Mouse (Mus musculus): ENCODE measurements around the gene Chia1. TPM values are rescaled to one million over a fixed set of nuclear protein-coding genes. Genes with fewer than 3 reads are reported as not detected.
"Not testable (repeated sequence)": the region's sequence is repeated elsewhere in the genome, so short reads cannot be mapped to it uniquely, and the experiment has no call there.

The Chia1 gene
- total RNA-seq (2021): under 1 TPM; 0.42 to 0.87 TPM
- long read RNA-seq, experiment 1, partial matches to known transcripts: 0 of 2 reads
- long read RNA-seq, experiment 1, other reads (novel, unspliced or antisense): 2 of 2 reads
- long read RNA-seq, experiment 2: 0 reads

GRCm38 (mm10) chr3:106112929-106113328, at the start of gene Chia1:
TSS of gene Chia1 (plus strand) at chr3:106113229.
- TF ChIP-seq CTCF (conservative IDR thresholded peaks at IDR 0.05): no peak
- no peak for DNase-seq (ENCODE audit: low spot score in 2 of 2)
- no peak within 1 kb of the TSS for H3K27ac ChIP-seq
- H3K4me3 ChIP-seq: no peak within 1 kb of the TSS

- H3K27ac ChIP-seq; DNase-seq (ENCODE audit: low spot score in 2 of 2); H3K4me3 ChIP-seq: not testable (repeated sequence)
- peak; percentile 27 for TF ChIP-seq CTCF (conservative IDR thresholded peaks at IDR 0.05)
These were observed 45.3 kb upstream of the Chia1 start for GRCm38 (mm10) chr3:106067707-106068106.

GRCm38 (mm10) chr3:106070994-106071393, 42.0 kb upstream of the Chia1 start:
- H3K27ac ChIP-seq: no peak overlapping the region
- no peak for DNase-seq (ENCODE audit: low spot score in 2 of 2)
- H3K4me3 ChIP-seq: no peak overlapping the region
- no peak for TF ChIP-seq CTCF (conservative IDR thresholded peaks at IDR 0.05)

GRCm38 (mm10) chr3:106074824-106075223, 38.2 kb upstream of the Chia1 start:
- no peak overlapping the region for H3K27ac ChIP-seq
- no peak for TF ChIP-seq CTCF (conservative IDR thresholded peaks at IDR 0.05)
- DNase-seq (ENCODE audit: low spot score in 2 of 2): no peak
- H3K4me3 ChIP-seq: no peak overlapping the region

GRCm38 (mm10) chr3:106126999-106127398, 14.0 kb downstream of the Chia1 start:
- no peak overlapping the region for H3K27ac ChIP-seq
- DNase-seq (ENCODE audit: low spot score in 2 of 2): no peak
- TF ChIP-seq CTCF (conservative IDR thresholded peaks at IDR 0.05): no peak
- H3K4me3 ChIP-seq: no peak overlapping the region

GRCm38 (mm10) chr3:106128807-106129493, 15.9 kb downstream of the Chia1 start:
- H3K4me3 ChIP-seq: no peak overlapping the region
- no peak for TF ChIP-seq CTCF (conservative IDR thresholded peaks at IDR 0.05)
- no peak overlapping the region for H3K27ac ChIP-seq
- no peak for DNase-seq (ENCODE audit: low spot score in 2 of 2)

- no peak overlapping the region for H3K4me3 ChIP-seq
- peak; percentile 95 to 97 for DNase-seq (ENCODE audit: low spot score in 2 of 2)
- no peak for TF ChIP-seq CTCF (conservative IDR thresholded peaks at IDR 0.05)
- H3K27ac ChIP-seq: no peak overlapping the region
These were observed 18.7 kb downstream of the Chia1 start for GRCm38 (mm10) chr3:106131690-106132089.

GRCm38 (mm10) chr3:106144081-106144480, 31.1 kb downstream of the Chia1 start:
- Histone ChIP-seq H3K27ac (no peak overlapping the region), H3K4me3 (no peak overlapping the region)
- TF ChIP-seq CTCF (conservative IDR thresholded peaks at IDR 0.05): no peak
- DNase-seq (ENCODE audit: low spot score in 2 of 2): no peak

- DNase-seq (ENCODE audit: low spot score in 2 of 2): no peak
- no peak for TF ChIP-seq CTCF (conservative IDR thresholded peaks at IDR 0.05)
- H3K4me3 ChIP-seq: no peak overlapping the region
- no peak overlapping the region for H3K27ac ChIP-seq
These were observed 41.4 kb downstream of the Chia1 start for GRCm38 (mm10) chr3:106154413-106154812.

GRCm38 (mm10) chr3:106167464-106167863, 54.4 kb downstream of the Chia1 start, which contains the start of gene Chil3:
TSS of gene Chil3 (minus strand) at chr3:106167564.
- TF ChIP-seq CTCF (conservative IDR thresholded peaks at IDR 0.05): no peak
- Histone ChIP-seq H3K27ac (no peak within 1 kb of the TSS), H3K4me3 (no peak within 1 kb of the TSS)
- DNase-seq (ENCODE audit: low spot score in 2 of 2): no peak

GRCm38 (mm10) chr3:106170522-106171053, 57.6 kb downstream of the Chia1 start:
- H3K27ac ChIP-seq: no peak overlapping the region
- no peak for TF ChIP-seq CTCF (conservative IDR thresholded peaks at IDR 0.05)
- no peak overlapping the region for H3K4me3 ChIP-seq
- DNase-seq (ENCODE audit: low spot score in 2 of 2): no peak

GRCm38 (mm10) chr3:106171135-106171731, 58.2 kb downstream of the Chia1 start:
- TF ChIP-seq CTCF (conservative IDR thresholded peaks at IDR 0.05): no peak
- DNase-seq (ENCODE audit: low spot score in 2 of 2): no peak
- H3K27ac ChIP-seq: no peak overlapping the region
- no peak overlapping the region for H3K4me3 ChIP-seq

GRCm38 (mm10) chr3:106172506-106172905, 59.5 kb downstream of the Chia1 start:
- H3K4me3 ChIP-seq; DNase-seq (ENCODE audit: low spot score in 2 of 2); H3K27ac ChIP-seq: not testable (repeated sequence)

GRCm38 (mm10) chr3:106174971-106175370, 61.9 kb downstream of the Chia1 start:
- DNase-seq (ENCODE audit: low spot score in 2 of 2); H3K27ac ChIP-seq; H3K4me3 ChIP-seq: not testable (repeated sequence)
